Mouse (Mus musculus) thymus, adult 2 months (tissue): ENCODE results near the gene Rpusd4. TPM values are rescaled to one million over a fixed set of nuclear protein-coding genes. Genes with fewer than 3 reads are reported as not detected.

Experiments
- DNase-seq: peaks from one replicate; pipeline ENCODE4 v3.0.0; 2021
- H3K27ac ChIP-seq: fragments of 200-500 bp; 2 replicates; pipeline ENCODE4 v1.5.1; 2012; ENCODE audit warnings: low read length, control low read depth; ENCODE audit not compliant: control insufficient read depth, insufficient read depth
- H3K27me3 ChIP-seq: fragments of 200-500 bp; 2 replicates; pipeline ENCODE4 v1.6.1; 2012; ENCODE audit warnings: mild to moderate bottlenecking, low read length, moderate library complexity, mixed read lengths; ENCODE audit not compliant: control insufficient read depth, insufficient read depth
- H3K36me3 ChIP-seq: fragments of 200-500 bp; 2 replicates; pipeline ENCODE4 v1.6.1; 2012; ENCODE audit warnings: mild to moderate bottlenecking, low read length, moderate library complexity; ENCODE audit not compliant: control insufficient read depth, insufficient read depth
- H3K4me1 ChIP-seq: fragments of 200-500 bp; replicated peaks from 2 replicates; pipeline ENCODE4 v1.6.1; 2012; ENCODE audit warnings: low read length; ENCODE audit not compliant: control insufficient read depth, insufficient read depth
- H3K4me3 ChIP-seq: fragments of 200-500 bp; 2 replicates; pipeline ENCODE4 v1.5.1; 2012; ENCODE audit warnings: mild to moderate bottlenecking, low read length, control low read depth, moderate library complexity; ENCODE audit not compliant: control insufficient read depth, insufficient read depth
- CTCF ChIP-seq: fragments of 200-500 bp; IDR thresholded peaks from 2 replicates; pipeline ENCODE4 v1.5.1; 2012; ENCODE audit warnings: mild to moderate bottlenecking, control low read depth, low read length, moderate library complexity, borderline replicate concordance; ENCODE audit not compliant: control insufficient read depth, poor library complexity, insufficient read depth; ENCODE audit errors: extremely low read depth
- POLR2A ChIP-seq: fragments of 200-500 bp; IDR thresholded peaks from 2 replicates; pipeline ENCODE4 v1.6.1; 2012; ENCODE audit warnings: mild to moderate bottlenecking, low read length, control low read depth, moderate library complexity; ENCODE audit not compliant: control insufficient read depth, poor library complexity, insufficient read depth; ENCODE audit errors: extremely low read depth
- WGBS: fragments of 180-500 bp; shearing (Covaris S2); methylation state at CpG from one replicate; pipeline ENCODE4 v1.1.7; 2018; 5-methylcytosine and 5-hydroxymethylcytosine counted together
- polyA plus RNA-seq: library from polyadenylated mRNA; depleted of rRNA; stranded (reverse); fragments of >200 nt; gene quantifications from 2 replicates; pipeline ENCODE4 v1.2.3, GENCODE M21; 2012

Rpusd4 gene
- polyA plus RNA-seq, 1 experiment = 23.4 TPM

DNA sequence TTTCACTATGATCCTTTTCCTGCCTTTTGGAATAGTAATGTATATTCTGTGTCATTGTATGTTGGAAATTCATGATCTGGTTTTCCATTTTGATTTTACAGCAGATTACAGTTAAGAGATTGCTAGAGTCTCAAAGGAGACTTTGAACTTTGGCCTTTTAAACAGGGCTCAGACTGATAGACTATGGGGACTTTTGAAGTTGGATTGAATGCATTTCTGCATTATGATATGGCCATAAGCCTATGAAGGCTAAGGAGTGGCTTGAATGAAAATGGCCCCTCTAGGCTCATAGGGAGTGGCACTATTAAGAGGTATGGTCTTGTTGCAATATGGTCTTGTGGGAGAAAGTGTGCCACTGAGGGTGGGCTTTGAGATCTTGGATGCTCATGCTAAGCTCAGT lies 30.1 kb downstream of the Rpusd4 start:
- H3K27ac ChIP-seq = no peak overlapping the region
- H3K4me1 ChIP-seq = no peaks in the 10 kb centered on the region

GRCm38 (mm10) chr9:35302172-35302571 lies 34.5 kb downstream of the Rpusd4 start:
- Histone ChIP-seq H3K27ac (no peak overlapping the region), H3K4me1 (no peaks in the 10 kb centered on the region), H3K36me3 (no peaks in the 10 kb centered on the region), H3K27me3 (no peaks in the 10 kb centered on the region), H3K4me3 (no peak overlapping the region)
- 96% methylated on average over 3 of the region's 3 CpGs for WGBS
- DNase-seq = no peak
- TF ChIP-seq CTCF = no peak
- no peak for TF ChIP-seq POLR2A

More for the DNA sequence above, 30.1 kb downstream of the Rpusd4 start:
- Histone ChIP-seq H3K4me3 (no peak overlapping the region), H3K36me3 (no peaks in the 10 kb centered on the region), H3K27me3 (no peaks in the 10 kb centered on the region)
- DNase-seq = no peak
- no peak for TF ChIP-seq CTCF
- no peak for TF ChIP-seq POLR2A

- Histone ChIP-seq H3K4me3 (no peak overlapping the region), H3K36me3 (no peaks in the 10 kb centered on the region), H3K27ac (no peak overlapping the region), H3K27me3 (no peaks in the 10 kb centered on the region), H3K4me1 (no peaks in the 10 kb centered on the region)
- TF ChIP-seq POLR2A = no peak
- TF ChIP-seq CTCF = no peak
- 87% methylated on average over 7 of the region's 7 CpGs for WGBS
- DNase-seq = no peak
Observed at GRCm38 (mm10) chr9:35307461-35307860, 39.8 kb downstream of the Rpusd4 start.

DNA sequence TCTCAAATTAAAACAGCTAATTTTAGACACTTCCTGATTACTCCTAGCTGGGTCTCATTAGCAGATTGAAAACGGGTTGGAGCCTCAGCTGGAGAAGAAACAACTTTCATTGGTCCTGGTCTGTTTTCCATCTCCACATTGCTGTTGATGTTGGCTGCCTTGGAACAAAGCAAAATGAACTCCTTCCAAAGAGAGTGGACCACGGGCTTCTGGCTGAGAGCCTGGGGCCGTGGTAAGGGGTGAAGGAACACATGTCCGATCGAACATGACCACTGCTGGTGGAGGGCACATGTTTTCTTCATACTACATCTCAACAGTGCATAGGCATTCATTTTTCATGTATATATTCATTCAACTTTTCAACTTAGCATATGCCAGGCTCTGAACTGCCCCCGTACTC lies 42.7 kb downstream of the Rpusd4 start:
- TF ChIP-seq POLR2A (no peak), CTCF (no peak)
- H3K4me3 ChIP-seq = no peak overlapping the region
- H3K36me3 ChIP-seq = no peaks in the 10 kb centered on the region
- no peak for DNase-seq
- no peak overlapping the region for H3K27ac ChIP-seq
- no peaks in the 10 kb centered on the region for H3K4me1 ChIP-seq
- WGBS = 85% methylated on average over 6 of the region's 6 CpGs
- H3K27me3 ChIP-seq = no peaks in the 10 kb centered on the region

DNA sequence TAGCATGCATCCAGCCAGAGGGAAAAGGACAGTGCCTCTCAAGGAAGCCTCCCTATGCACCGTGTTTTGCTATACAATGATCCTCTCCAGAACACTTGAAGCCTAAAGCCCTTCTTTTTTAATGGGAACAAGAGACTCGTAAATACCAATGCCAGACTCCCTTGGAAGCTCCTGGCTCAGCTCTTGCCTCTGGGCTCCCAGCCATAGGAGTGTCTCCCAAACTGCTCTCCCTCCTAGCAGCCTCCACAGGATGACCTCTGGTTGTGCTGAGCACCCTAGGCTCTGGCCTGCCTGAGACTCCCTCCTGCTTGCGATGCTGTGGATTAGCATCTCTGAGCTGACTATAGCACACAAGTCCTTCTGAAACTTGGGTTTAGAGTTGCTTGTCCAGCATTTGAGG lies 44.9 kb downstream of the Rpusd4 start:
- DNase-seq = no peak
- no peak overlapping the region for H3K4me3 ChIP-seq
- WGBS = 75% methylated on average over 3 of the region's 3 CpGs

DNA sequence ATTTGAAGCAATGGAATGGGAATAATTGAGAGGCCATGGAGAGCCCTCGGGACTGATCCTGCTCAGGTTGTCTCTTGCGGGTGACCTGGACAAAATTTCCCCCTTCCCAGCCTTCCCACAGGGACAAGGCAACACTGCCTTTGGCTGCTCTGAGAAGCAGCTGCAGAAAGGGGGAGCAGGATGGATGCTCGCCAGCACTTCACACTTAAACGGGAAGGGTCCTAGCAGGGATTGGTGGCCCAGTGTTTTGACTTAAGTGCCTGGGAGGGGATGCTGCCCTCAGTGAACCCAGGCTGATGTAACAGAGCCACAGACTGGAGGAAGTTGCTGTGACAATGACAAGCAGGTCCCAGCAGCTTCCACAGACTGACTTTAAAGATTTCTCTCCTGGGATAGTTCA lies 45.9 kb downstream of the Rpusd4 start:
- H3K27me3 ChIP-seq = no peaks in the 10 kb centered on the region
- H3K4me1 ChIP-seq = no peaks in the 10 kb centered on the region
- 59% methylated on average over 4 of the region's 4 CpGs for WGBS
- no peak for DNase-seq
- H3K27ac ChIP-seq = no peak overlapping the region
- no peak overlapping the region for H3K4me3 ChIP-seq
- TF ChIP-seq CTCF = no peak
- no peak for TF ChIP-seq POLR2A
- H3K36me3 ChIP-seq = no peaks in the 10 kb centered on the region

More for the DNA sequence above, 44.9 kb downstream of the Rpusd4 start:
- no peaks in the 10 kb centered on the region for H3K36me3 ChIP-seq
- no peaks in the 10 kb centered on the region for H3K4me1 ChIP-seq
- H3K27ac ChIP-seq = no peak overlapping the region
- no peak for TF ChIP-seq CTCF
- no peak for TF ChIP-seq POLR2A
- no peaks in the 10 kb centered on the region for H3K27me3 ChIP-seq

GRCm38 (mm10) chr9:35314254-35314653 lies 46.6 kb downstream of the Rpusd4 start:
- H3K27ac ChIP-seq = no peak overlapping the region
- TF ChIP-seq POLR2A = no peak
- no peaks in the 10 kb centered on the region for H3K4me1 ChIP-seq
- WGBS = 95% methylated on average over 1 of the region's 1 CpGs
- H3K4me3 ChIP-seq = no peak overlapping the region
- no peak for DNase-seq
- no peaks in the 10 kb centered on the region for H3K27me3 ChIP-seq
- no peaks in the 10 kb centered on the region for H3K36me3 ChIP-seq
